Mouse (Mus musculus) cerebellum, postnatal 36 days (tissue): ENCODE data around the gene Uxs1.
A peak's percentile ranks its signal among the peaks of the same experiment; 100 is the strongest.

Source experiments
- DNase-seq, 2 experiments: peaks; one replicate each; pipeline ENCODE4 v3.0.0; 2021 to 2022; ENCODE audit warnings: mixed read lengths in 2 of 2

The Uxs1 gene

GRCm38 (mm10) chr1:43827763-43828194, at the start of gene Uxs1:
Uxs1 (minus strand) TSS chr1:43827800.
- DNase-seq, result peak; percentile 98 to 99

- DNase-seq, result peak; percentile 32 to 35
Measured at GRCm38 (mm10) chr1:43877233-43877632, 49.6 kb upstream of the Uxs1 start.

- no peak for DNase-seq
Measured at GRCm38 (mm10) chr1:43871116-43871515, 43.5 kb upstream of the Uxs1 start.

- no peak for DNase-seq
Measured at GRCm38 (mm10) chr1:43868510-43868909, 40.9 kb upstream of the Uxs1 start.

GRCm38 (mm10) chr1:43864758-43865157, 37.2 kb upstream of the Uxs1 start:
- no peak for DNase-seq

- no peak for DNase-seq
Measured at GRCm38 (mm10) chr1:43862614-43863013, 35.0 kb upstream of the Uxs1 start.

GRCm38 (mm10) chr1:43858988-43859387, 31.4 kb upstream of the Uxs1 start:
- no peak for DNase-seq

GRCm38 (mm10) chr1:43857656-43858055, 30.1 kb upstream of the Uxs1 start:
- no peak for DNase-seq

GRCm38 (mm10) chr1:43855591-43855990, 28.0 kb upstream of the Uxs1 start:
- DNase-seq, result no peak

- no peak for DNase-seq
Measured at GRCm38 (mm10) chr1:43843398-43843797, 15.8 kb upstream of the Uxs1 start.

GRCm38 (mm10) chr1:43837236-43837635, 9.6 kb upstream of the Uxs1 start:
- no peak for DNase-seq

GRCm38 (mm10) chr1:43830096-43830495, 2.5 kb upstream of the Uxs1 start:
- DNase-seq, result no peak

- no peak for DNase-seq
Measured at GRCm38 (mm10) chr1:43827002-43827762, 418 bp downstream of the Uxs1 start.

GRCm38 (mm10) chr1:43826628-43827001, 985 bp downstream of the Uxs1 start:
- no peak for DNase-seq

- DNase-seq, result no peak
Measured at GRCm38 (mm10) chr1:43823406-43823805, 4.2 kb downstream of the Uxs1 start.

- DNase-seq, result no peak
Measured at GRCm38 (mm10) chr1:43822586-43822985, 5.0 kb downstream of the Uxs1 start.

GRCm38 (mm10) chr1:43821804-43822203, 5.8 kb downstream of the Uxs1 start:
- DNase-seq, result no peak

- DNase-seq, result no peak
Measured at GRCm38 (mm10) chr1:43820571-43820970, 7.0 kb downstream of the Uxs1 start.

- no peak for DNase-seq
Measured at GRCm38 (mm10) chr1:43819091-43819490, 8.5 kb downstream of the Uxs1 start.

- DNase-seq, result no peak
Measured at GRCm38 (mm10) chr1:43818356-43818755, 9.2 kb downstream of the Uxs1 start.

GRCm38 (mm10) chr1:43811764-43812163, 15.8 kb downstream of the Uxs1 start:
- no peak for DNase-seq

- no peak for DNase-seq
Measured at GRCm38 (mm10) chr1:43811055-43811454, 16.5 kb downstream of the Uxs1 start.

- no peak for DNase-seq
Measured at GRCm38 (mm10) chr1:43809351-43809750, 18.2 kb downstream of the Uxs1 start.

- DNase-seq, result no peak
Measured at GRCm38 (mm10) chr1:43803906-43804474, 23.6 kb downstream of the Uxs1 start.

GRCm38 (mm10) chr1:43798048-43798447, 29.6 kb downstream of the Uxs1 start:
- DNase-seq, result no peak
